Mouse (Mus musculus) lung, postnatal 0 days (tissue): ENCODE data around the gene Pus7.

Source experiments
- CTCF ChIP-seq: IDR thresholded peaks from 2 replicates; pipeline ENCODE4 v1.5.1; 2016; ENCODE audit warnings: antibody characterized with exemption, mild to moderate bottlenecking
- EP300 ChIP-seq: IDR thresholded peaks from 2 replicates; pipeline ENCODE4 v1.6.1; 2016; ENCODE audit warnings: antibody characterized with exemption, mild to moderate bottlenecking, control low read depth

GRCm38 (mm10) chr5:23781172-23781571, 2.3 kb downstream of the Pus7 start:
- no peak for TF ChIP-seq CTCF
- no peak for TF ChIP-seq EP300
